Mouse (Mus musculus) intestine, postnatal 0 days (tissue): ENCODE data around the gene Ngrn. TPM values are rescaled to one million over a fixed set of nuclear protein-coding genes. Genes with fewer than 3 reads are reported as not detected.

ENCODE experiments used
- ATAC-seq: fragments of 200-750 bp; cut with Nextera tagmentation; 2 replicates; pipeline ENCODE4 v1.8.0; 2017; ENCODE audit warnings: mild to moderate bottlenecking, moderate TSS enrichment, moderate library complexity
- H3K27ac ChIP-seq: fragments of 300-500 bp; sonication (generic); 2 replicates; pipeline ENCODE4 v1.5.1; 2014; ENCODE audit warnings: mild to moderate bottlenecking, low read depth, low read length, moderate library complexity
- H3K27me3 ChIP-seq: fragments of 300-500 bp; sonication (generic); replicated peaks from 2 replicates; pipeline ENCODE4 v1.6.1; 2014; ENCODE audit warnings: low read length, mixed read lengths; ENCODE audit not compliant: control insufficient read depth, insufficient read depth
- H3K36me3 ChIP-seq: fragments of 300-500 bp; sonication (generic); 2 replicates; pipeline ENCODE4 v1.6.1; 2014; ENCODE audit warnings: mild to moderate bottlenecking, moderate library complexity; ENCODE audit not compliant: control insufficient read depth, insufficient read depth
- H3K4me1 ChIP-seq: fragments of 300-500 bp; sonication (generic); replicated peaks from 2 replicates; pipeline ENCODE4 v1.6.1; 2014; ENCODE audit warnings: antibody characterized with exemption, low read length, mixed read lengths; ENCODE audit not compliant: control insufficient read depth, insufficient read depth
- H3K4me2 ChIP-seq: fragments of 300-500 bp; sonication (generic); replicated peaks from 2 replicates; pipeline ENCODE4 v1.6.1; 2014; ENCODE audit warnings: low read depth, mild to moderate bottlenecking, moderate library complexity
- H3K4me3 ChIP-seq: fragments of 300-500 bp; sonication (generic); 2 replicates; pipeline ENCODE4 v1.5.1; 2014; ENCODE audit warnings: low read depth, low read length
- H3K9ac ChIP-seq: fragments of 300-500 bp; sonication (generic); 2 replicates; pipeline ENCODE4 v1.6.1; 2014; ENCODE audit warnings: mild to moderate bottlenecking, low read depth, low read length
- H3K9me3 ChIP-seq: fragments of 300-500 bp; sonication (generic); 2 replicates; pipeline ENCODE4 v1.6.1; 2016; ENCODE audit warnings: mixed run types; ENCODE audit not compliant: control insufficient read depth
- CTCF ChIP-seq: sonication (generic); IDR thresholded peaks from 2 replicates; pipeline ENCODE4 v1.5.1; 2016; ENCODE audit warnings: low read depth, mild to moderate bottlenecking, control low read depth, antibody characterized with exemption, moderate library complexity
- WGBS: fragments of 180-500 bp; shearing (Covaris S2); extraction: QIAGEN DNeasy Blood & Tissue Kit; methylation state at CpG from one replicate; pipeline ENCODE4 v1.1.7; 2014; 5-methylcytosine and 5-hydroxymethylcytosine counted together
- polyA plus RNA-seq: library from polyadenylated mRNA; unstranded; fragments of >200 nt; fragmentation: Nextera tagmentation; extraction: Ambion mirVana; gene quantifications from 2 replicates; pipeline ENCODE4 v1.2.1, GENCODE M21; 2015

The Ngrn gene
- polyA plus RNA-seq, 1 experiment from 2014 or later, result 30.2 TPM

GRCm38 (mm10) chr7:80233799-80234198 is 27.2 kb upstream of the Ngrn start:
- Histone ChIP-seq H3K27ac (no peak overlapping the region), H3K9ac (peak overlapping the region; percentile 72; the same call in 1 of the 2 replicates), H3K4me3 (peak overlapping the region; percentile 71), H3K4me2 (peak overlapping the region; percentile 88), H3K9me3 (no peaks in the 10 kb centered on the region), H3K27me3 (no peaks in the 10 kb centered on the region), H3K36me3 (peaks cover 9% of the 10 kb centered on the region), H3K4me1 (0 out of 2 replicates have a peak, but pooled peaks cover 4% of the 10 kb centered on the region)
- no peak for ATAC-seq
- no peak for TF ChIP-seq CTCF
- 49% methylated on average over 9 of the region's 9 CpGs for WGBS

- peaks cover 27% of the 10 kb centered on the region for H3K36me3 ChIP-seq
- no peak for ATAC-seq
- no peak overlapping the region for H3K9ac ChIP-seq
- H3K4me2 ChIP-seq, result no peak overlapping the region
- TF ChIP-seq CTCF, result no peak
- no peak overlapping the region for H3K4me3 ChIP-seq
- no peak overlapping the region for H3K27ac ChIP-seq
- no peaks in the 10 kb centered on the region for H3K27me3 ChIP-seq
- 86% methylated on average over 10 of the region's 10 CpGs for WGBS
- H3K9me3 ChIP-seq, result no peaks in the 10 kb centered on the region
- 0 out of 2 replicates have a peak, but pooled peaks cover 4% of the 10 kb centered on the region for H3K4me1 ChIP-seq
Measured at GRCm38 (mm10) chr7:80238542-80238941, 22.5 kb upstream of the Ngrn start.

- Histone ChIP-seq H3K36me3 (peaks cover 27% of the 10 kb centered on the region), H3K9ac (peak overlapping the region; percentile 7; the same call in 1 of the 2 replicates), H3K9me3 (no peaks in the 10 kb centered on the region), H3K27ac (0 out of 2 replicates have a peak overlapping the region, but pooled peaks have one; percentile 42), H3K4me2 (no peak overlapping the region), H3K27me3 (no peaks in the 10 kb centered on the region), H3K4me3 (no peak overlapping the region), H3K4me1 (no peaks in the 10 kb centered on the region)
- WGBS, result 59% methylated on average over 4 of the region's 4 CpGs
- no peak for ATAC-seq
- no peak for TF ChIP-seq CTCF
Measured at GRCm38 (mm10) chr7:80241661-80242060, 19.4 kb upstream of the Ngrn start.

GRCm38 (mm10) chr7:80244851-80245250 is 16.2 kb upstream of the Ngrn start:
- Histone ChIP-seq H3K4me3 (no peak overlapping the region), H3K4me1 (no peaks in the 10 kb centered on the region), H3K27me3 (no peaks in the 10 kb centered on the region), H3K9ac (no peak overlapping the region), H3K9me3 (no peaks in the 10 kb centered on the region), H3K27ac (no peak overlapping the region), H3K4me2 (no peak overlapping the region), H3K36me3 (peaks cover 8% of the 10 kb centered on the region; the same call in 1 of the 2 replicates)
- WGBS, result 91% methylated on average over 4 of the region's 4 CpGs
- no peak for TF ChIP-seq CTCF
- ATAC-seq, result no peak

- Histone ChIP-seq H3K9me3 (no peaks in the 10 kb centered on the region), H3K4me3 (peak within 1 kb of the TSS; percentile 51), H3K27me3 (no peaks in the 10 kb centered on the region), H3K27ac (peak within 1 kb of the TSS; percentile 10; the same call in 1 of the 2 replicates), H3K4me1 (no peaks in the 10 kb centered on the region), H3K4me2 (peak within 1 kb of the TSS; percentile 60), H3K36me3 (no peaks in the 10 kb centered on the region), H3K9ac (peak within 1 kb of the TSS; percentile 46)
- ATAC-seq, result peak; percentile 96
- peak; percentile 74 for TF ChIP-seq CTCF
- WGBS, result 0% methylated on average over 48 of the region's 48 CpGs
Measured at GRCm38 (mm10) chr7:80246148-80246721, 14.8 kb upstream of the Ngrn start, which contains the start of gene Ttll13. Gene Ttll13 (plus strand): TSS chr7:80246376.

- no peak for ATAC-seq
- Histone ChIP-seq H3K9ac (peak overlapping the region; percentile 46; the same call in 1 of the 2 replicates), H3K27me3 (no peaks in the 10 kb centered on the region), H3K27ac (0 out of 2 replicates have a peak overlapping the region, but pooled peaks have one; percentile 10), H3K9me3 (no peaks in the 10 kb centered on the region), H3K4me2 (peak overlapping the region; percentile 60), H3K36me3 (no peaks in the 10 kb centered on the region), H3K4me1 (no peaks in the 10 kb centered on the region), H3K4me3 (peak overlapping the region; percentile 51)
- WGBS, result 45% methylated on average over 7 of the region's 7 CpGs
- no peak for TF ChIP-seq CTCF
Measured at GRCm38 (mm10) chr7:80246859-80247258, 14.2 kb upstream of the Ngrn start.
